ENCODE assay signal across 31 mouse cellular contexts in genomic region chr17:12607202-12607601, GRCm38 (mm10). TPM values are rescaled to one million over a fixed set of nuclear protein-coding genes. Genes with fewer than 3 reads are reported as not detected.
A peak's percentile ranks its signal among the peaks of the same experiment; 100 is the strongest.
DNase-seq lines count a peak whose midpoint lies in the region; ATAC-seq and TF ChIP-seq lines count a peak whose summit lies in the region.
"Had no signal": no experiment of that assay in that cellular context is flagged by ENCODE, and none has a peak within 500 bp of the region (broad histone marks: within the 10 kb centered on the region; RNA-seq: fewer than 3 reads in every experiment).

No protein-coding gene starts in this region.

- ATAC-seq in lung, embryonic 16.5 days (ENCODE audit: low read depth): peak; percentile 38; the same call in 1 of the 2 replicates
- ATAC-seq: forebrain, embryonic 15.5 days; hindbrain, embryonic 16.5 days; liver, embryonic 12.5 days; liver, postnatal 0 days; midbrain, embryonic 13.5 days had no signal

- H3K4me3 ChIP-seq in gastrocnemius, adult 2 months: no peak overlapping the region
- no peak overlapping the region for H3K4me3 ChIP-seq in lung, embryonic 16.5 days (ENCODE audit: low read length)
- H3K4me3 ChIP-seq: embryonic facial prominence, embryonic 13.5 days; forebrain, embryonic 10.5 days; forebrain, embryonic 15.5 days; heart, embryonic 12.5 days; liver, embryonic 12.5 days; midbrain, embryonic 13.5 days; neural tube, embryonic 13.5 days had no signal

- TF ChIP-seq CTCF in gastrocnemius, adult 2 months (IDR thresholded peaks at IDR 0.05): no peak

- no peaks in the 10 kb centered on the region for H3K27me3 ChIP-seq in lung, embryonic 16.5 days (ENCODE audit: control insufficient read depth, insufficient read depth, low read depth, low read length)
- H3K27me3 ChIP-seq: embryonic facial prominence, embryonic 13.5 days; forebrain, embryonic 15.5 days; heart, embryonic 12.5 days; liver, embryonic 12.5 days; midbrain, embryonic 13.5 days; neural tube, embryonic 13.5 days had no signal

- H3K27ac ChIP-seq in gastrocnemius, adult 2 months: peak overlapping the region; percentile 38
- no peak overlapping the region for H3K27ac ChIP-seq in lung, embryonic 16.5 days (ENCODE audit: low read length)
- H3K27ac ChIP-seq: embryonic facial prominence, embryonic 13.5 days; forebrain, embryonic 10.5 days; forebrain, embryonic 15.5 days; liver, embryonic 12.5 days; midbrain, embryonic 13.5 days; neural tube, embryonic 13.5 days; stomach, postnatal 0 days had no signal

- no peaks in the 10 kb centered on the region for H3K9me3 ChIP-seq in lung, embryonic 16.5 days (ENCODE audit: control insufficient read depth, low read length)
- H3K9me3 ChIP-seq: embryonic facial prominence, embryonic 13.5 days; forebrain, embryonic 10.5 days; forebrain, embryonic 15.5 days; heart, embryonic 12.5 days; liver, embryonic 12.5 days; midbrain, embryonic 13.5 days; neural tube, embryonic 13.5 days had no signal

- H3K4me1 ChIP-seq in lung, embryonic 16.5 days (replicated peaks; ENCODE audit: control insufficient read depth, insufficient read depth, low read length): no peaks in the 10 kb centered on the region; the same call in 1 of the 2 replicates
- H3K4me1 ChIP-seq: embryonic facial prominence, embryonic 13.5 days; forebrain, embryonic 10.5 days; forebrain, embryonic 15.5 days; heart, embryonic 12.5 days; liver, embryonic 12.5 days; midbrain, embryonic 13.5 days; neural tube, embryonic 13.5 days had no signal

- intact Hi-C loops in gastrocnemius, adult 2 months (cut with DNase I): no loop called here

- no peak overlapping the region for H3K4me2 ChIP-seq in lung, embryonic 16.5 days (ENCODE audit: low read depth, low read length)
- H3K4me2 ChIP-seq: embryonic facial prominence, embryonic 13.5 days; forebrain, embryonic 15.5 days; heart, embryonic 12.5 days; liver, embryonic 12.5 days; midbrain, embryonic 13.5 days; neural tube, embryonic 13.5 days had no signal

- no peak for DNase-seq in gastrocnemius, adult 2 months
- no peak for DNase-seq in gastrocnemius, adult 18-20 months (ENCODE audit: low spot score)
- DNase-seq in kidney, adult 11 months: peak; percentile 24
- DNase-seq in kidney, postnatal 10 days: no peak
- no peak for DNase-seq in lung, postnatal 10 days
- DNase-seq: adrenal gland, adult 8-10 months; cerebellum, adult 18-20 months; cerebellum, postnatal 10 days; heart, postnatal 10 days; layer of hippocampus, postnatal 36 days; left cerebral cortex, postnatal 4 days; liver, postnatal 0 days; right cerebral cortex, postnatal 4 days; thymus, postnatal 4 days had no signal

- H3K9ac ChIP-seq in lung, embryonic 16.5 days (ENCODE audit: low read length): no peak overlapping the region
- H3K9ac ChIP-seq: embryonic facial prominence, embryonic 13.5 days; forebrain, embryonic 15.5 days; heart, embryonic 12.5 days; liver, embryonic 12.5 days; liver, postnatal 0 days; midbrain, embryonic 13.5 days; neural tube, embryonic 13.5 days had no signal

- H3K36me3 ChIP-seq in lung, embryonic 16.5 days (ENCODE audit: control insufficient read depth, insufficient read depth, low read length): no peaks in the 10 kb centered on the region
- H3K36me3 ChIP-seq: embryonic facial prominence, embryonic 13.5 days; forebrain, embryonic 10.5 days; forebrain, embryonic 15.5 days; heart, embryonic 12.5 days; liver, embryonic 12.5 days; midbrain, embryonic 13.5 days; neural tube, embryonic 13.5 days had no signal

RNA-seq across cellular contexts. Expression of gene Slc22a2, which starts 23.3 kb away (rescaled TPM):
- total RNA-seq in gastrocnemius, adult 2 months (2021): not detected
- total RNA-seq in gastrocnemius, adult 18-20 months (2021): not detected
- polyA plus RNA-seq in lung, embryonic 16.5 days (2015; fragmentation: Nextera tagmentation; extraction: Ambion mirVana): not detected in 2 replicates
- total RNA-seq: common myeloid progenitor, adult 5-6 weeks; gastrocnemius, adult 8-10 months; granulocyte monocyte progenitor cell, adult 5-6 weeks; megakaryocyte-erythroid progenitor cell, adult 5-6 weeks had no signal
- polyA plus RNA-seq: embryonic facial prominence, embryonic 13.5 days; forebrain, embryonic 10.5 days; heart, embryonic 12.5 days; hindbrain, embryonic 11.5 days; large intestine, adult 2 months; limb, embryonic 14.5 days; liver, embryonic 12.5 days; stomach, postnatal 0 days had no signal
